Mouse (Mus musculus) neural tube, embryonic 11.5 days (tissue): ENCODE data around the gene Hes7. TPM values are rescaled to one million over a fixed set of nuclear protein-coding genes. Genes with fewer than 3 reads are reported as not detected.

ENCODE experiments used
- ATAC-seq: fragments of 200-750 bp; cut with Nextera tagmentation; 2 replicates; pipeline ENCODE4 v1.8.0; 2017; ENCODE audit warnings: moderate number of reproducible peaks, mild to moderate bottlenecking, moderate TSS enrichment, moderate library complexity; ENCODE audit not compliant: insufficient read depth, low FRiP score, low TSS enrichment
- DNase-seq: peaks from one replicate; pipeline ENCODE4 v3.0.0-alpha.2; 2015; ENCODE audit warnings: low spot score
- H3K27ac ChIP-seq: fragments of 300-500 bp; sonication (generic); 2 replicates; pipeline ENCODE4 v1.5.1; 2014; ENCODE audit warnings: low read depth, mild to moderate bottlenecking, low read length
- H3K27me3 ChIP-seq: fragments of 300-500 bp; sonication (generic); 2 replicates; pipeline ENCODE4 v1.6.1; 2014; ENCODE audit warnings: mild to moderate bottlenecking, low read length, mixed read lengths; ENCODE audit not compliant: control insufficient read depth, insufficient read depth
- H3K36me3 ChIP-seq: fragments of 300-500 bp; sonication (generic); 2 replicates; pipeline ENCODE4 v1.6.1; 2014; ENCODE audit warnings: mild to moderate bottlenecking, low read length, moderate library complexity, mixed read lengths; ENCODE audit not compliant: control insufficient read depth, insufficient read depth
- H3K4me1 ChIP-seq: fragments of 300-500 bp; sonication (generic); 2 replicates; pipeline ENCODE4 v1.6.1; 2014; ENCODE audit warnings: low read length, mixed read lengths; ENCODE audit not compliant: control insufficient read depth, insufficient read depth
- H3K4me2 ChIP-seq: fragments of 300-500 bp; sonication (generic); 2 replicates; pipeline ENCODE4 v1.6.1; 2014; ENCODE audit warnings: low read depth, mild to moderate bottlenecking, moderate library complexity
- H3K4me3 ChIP-seq: fragments of 300-500 bp; sonication (generic); 2 replicates; pipeline ENCODE4 v1.5.1; 2014; ENCODE audit warnings: low read depth, low read length
- H3K9ac ChIP-seq: fragments of 300-500 bp; sonication (generic); 2 replicates; pipeline ENCODE4 v1.6.1; 2014; ENCODE audit warnings: mild to moderate bottlenecking, low read length
- H3K9me3 ChIP-seq: fragments of 300-500 bp; sonication (generic); 2 replicates; pipeline ENCODE4 v1.6.1; 2016; ENCODE audit warnings: low read length; ENCODE audit not compliant: control insufficient read depth
- WGBS: fragments of 180-500 bp; shearing (Covaris S2); extraction: QIAGEN DNeasy Blood & Tissue Kit; methylation state at CpG from one replicate; pipeline ENCODE4 v1.1.7; 2014; 5-methylcytosine and 5-hydroxymethylcytosine counted together
- polyA plus RNA-seq: library from polyadenylated mRNA; unstranded; fragments of >200 nt; fragmentation: Nextera tagmentation; extraction: Ambion mirVana; gene quantifications from 2 replicates; pipeline ENCODE4 v1.2.1, GENCODE M21; 2014

Hes7 gene
- polyA plus RNA-seq, 1 experiment from 2014 or later: 0.33 TPM

DNA sequence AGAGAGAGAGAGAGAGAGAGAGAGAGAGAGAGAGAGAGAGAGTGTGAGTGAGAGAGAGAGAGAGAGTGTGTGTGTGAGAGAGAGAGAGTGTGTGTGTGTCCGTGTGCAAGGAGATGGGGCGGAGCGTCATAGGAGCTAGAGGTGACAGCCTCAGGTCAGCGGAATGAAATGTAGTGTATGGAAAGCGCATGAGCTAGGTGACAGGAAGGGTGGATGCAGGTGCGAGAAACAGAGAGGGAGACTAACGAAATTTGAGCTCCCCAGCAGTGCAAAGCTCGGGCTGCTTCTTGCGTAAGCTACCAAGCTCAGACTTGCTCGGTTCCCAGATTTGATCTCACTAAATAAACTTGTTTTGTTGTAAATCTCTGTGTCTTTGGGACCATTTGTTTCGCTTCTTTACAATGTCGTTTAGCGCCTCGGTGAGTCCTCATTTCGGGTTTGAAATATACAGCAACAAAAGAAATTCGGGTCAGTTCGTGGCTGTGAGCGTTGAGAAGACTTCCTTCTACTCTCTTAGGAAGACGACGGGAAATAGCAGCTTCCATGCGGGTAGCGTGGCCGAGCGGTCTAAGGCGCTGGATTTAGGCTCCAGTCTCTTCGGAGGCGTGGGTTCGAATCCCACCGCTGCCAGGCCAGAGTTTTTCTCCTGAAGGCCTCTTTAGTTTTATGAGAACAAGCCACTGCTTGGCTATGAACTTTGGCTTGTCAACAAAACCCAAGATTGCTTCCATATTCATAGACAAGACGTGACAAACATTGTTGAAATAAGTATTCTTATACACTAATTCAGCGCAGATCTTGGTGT, 3.7 kb downstream of the Hes7 start:
- H3K4me2 ChIP-seq: peak overlapping the region; percentile 90
- no peaks in the 10 kb centered on the region for H3K9me3 ChIP-seq
- H3K27me3 ChIP-seq: peaks cover 15% of the 10 kb centered on the region
- peak overlapping the region; percentile 41; the same call in 1 of the 2 replicates for H3K9ac ChIP-seq
- ATAC-seq: peak; percentile 67
- WGBS: under 1% methylated on average over 31 of the region's 31 CpGs
- peak overlapping the region; percentile 69 for H3K4me3 ChIP-seq
- DNase-seq: peak; percentile 95
- no peak overlapping the region for H3K27ac ChIP-seq
- no peaks in the 10 kb centered on the region for H3K36me3 ChIP-seq
- peaks cover 21% of the 10 kb centered on the region for H3K4me1 ChIP-seq

DNA sequence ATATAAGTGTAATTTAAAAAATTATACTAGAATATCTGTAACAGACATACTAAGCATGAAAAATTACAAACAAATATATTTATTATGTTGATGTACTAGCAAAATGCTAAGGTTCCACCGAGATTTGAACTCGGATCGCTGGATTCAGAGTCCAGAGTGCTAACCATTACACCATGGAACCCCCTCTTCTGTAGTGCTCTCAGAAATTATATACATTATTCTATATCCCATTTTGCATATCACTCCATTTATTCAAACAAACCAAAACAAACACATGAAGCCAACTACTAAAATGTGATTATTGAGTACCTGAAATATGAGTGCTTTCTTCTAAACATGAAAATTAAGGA, 4.3 kb downstream of the Hes7 start:
- under 1% methylated on average over 3 of the region's 3 CpGs for WGBS
- Histone ChIP-seq H3K4me3 (no peak overlapping the region), H3K27me3 (peaks cover 15% of the 10 kb centered on the region), H3K9ac (no peak overlapping the region), H3K4me1 (peaks cover 17% of the 10 kb centered on the region), H3K9me3 (no peaks in the 10 kb centered on the region), H3K4me2 (peak overlapping the region; percentile 90; the same call in 1 of the 2 replicates), H3K27ac (no peak overlapping the region), H3K36me3 (no peaks in the 10 kb centered on the region)
- no peak for DNase-seq
- ATAC-seq: peak; percentile 66

DNA sequence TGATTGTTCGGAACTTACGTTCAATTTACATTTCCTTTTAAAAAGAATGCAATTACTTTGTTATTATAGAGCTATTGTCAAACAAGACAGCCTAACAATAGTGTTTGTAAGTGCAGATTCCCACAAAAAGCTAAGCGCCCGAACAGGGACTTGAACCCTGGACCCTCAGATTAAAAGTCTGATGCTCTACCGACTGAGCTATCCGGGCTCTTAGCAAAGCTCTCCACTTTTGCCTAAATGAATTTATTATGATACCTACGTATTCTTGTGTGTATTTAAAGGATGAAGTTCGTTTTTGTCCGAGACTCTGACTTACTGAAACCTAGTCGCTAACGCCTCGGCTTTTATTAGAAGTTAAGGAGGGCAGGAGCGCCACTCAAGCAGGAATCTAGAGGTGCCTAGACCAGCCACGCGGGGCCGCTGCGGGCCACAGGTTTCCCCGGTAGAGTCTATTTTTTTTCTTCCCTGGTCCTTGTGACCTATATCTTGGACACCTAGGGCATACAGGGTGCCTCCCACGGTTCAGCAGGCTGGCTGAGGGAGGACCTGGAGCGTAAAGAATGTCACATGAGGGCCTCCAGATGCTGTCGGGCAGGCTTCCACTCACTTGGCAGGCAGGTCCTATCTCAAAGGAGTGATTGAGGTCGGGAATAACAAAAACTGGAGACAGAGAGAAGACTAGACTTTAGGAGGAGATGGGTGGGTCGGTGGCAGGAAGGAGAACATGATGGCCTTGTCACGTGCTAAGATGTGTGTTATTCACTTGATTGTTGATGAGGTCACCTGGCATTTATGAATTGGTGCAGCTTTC, 5.0 kb downstream of the Hes7 start:
- WGBS: 0% methylated on average over 24 of the region's 24 CpGs
- Histone ChIP-seq H3K4me3 (peak overlapping the region; percentile 59), H3K27me3 (peaks cover 13% of the 10 kb centered on the region), H3K27ac (peak overlapping the region; percentile 35; the same call in 1 of the 2 replicates), H3K36me3 (no peaks in the 10 kb centered on the region), H3K4me2 (peak overlapping the region; percentile 84), H3K9me3 (no peaks in the 10 kb centered on the region), H3K4me1 (peaks cover 13% of the 10 kb centered on the region), H3K9ac (peak overlapping the region; percentile 53)
- ATAC-seq (peak; percentile 54; the same call in 1 of the 2 replicates), DNase-seq (peak; percentile 82)

- Histone ChIP-seq H3K27ac (peak within 1 kb of the TSS; percentile 35; the same call in 1 of the 2 replicates), H3K4me3 (peak within 1 kb of the TSS; percentile 59), H3K9me3 (no peaks in the 10 kb centered on the region), H3K4me2 (peak within 1 kb of the TSS; percentile 84), H3K9ac (peak within 1 kb of the TSS; percentile 53), H3K27me3 (peaks cover 8% of the 10 kb centered on the region), H3K36me3 (no peaks in the 10 kb centered on the region), H3K4me1 (peaks cover 10% of the 10 kb centered on the region)
- ATAC-seq (no peak), DNase-seq (no peak)
- 4% methylated on average over 3 of the region's 3 CpGs for WGBS
Measured at GRCm38 (mm10) chr11:69125852-69125918, 5.5 kb downstream of the Hes7 start, which contains the start of gene Aloxe3. Gene Aloxe3, plus strand, starts transcription at chr11:69125896.

GRCm38 (mm10) chr11:69125919-69126705, 5.9 kb downstream of the Hes7 start:
- Histone ChIP-seq H3K9ac (peak overlapping the region; percentile 53), H3K27me3 (peaks cover 4% of the 10 kb centered on the region; the same call in 1 of the 2 replicates), H3K9me3 (no peaks in the 10 kb centered on the region), H3K4me2 (peak overlapping the region; percentile 84), H3K27ac (no peak overlapping the region), H3K36me3 (no peaks in the 10 kb centered on the region), H3K4me1 (peaks cover 10% of the 10 kb centered on the region), H3K4me3 (peak overlapping the region; percentile 59)
- WGBS: 11% methylated on average over 20 of the region's 20 CpGs
- DNase-seq (no peak), ATAC-seq (no peak)

- ATAC-seq (no peak), DNase-seq (no peak)
- no peaks in the 10 kb centered on the region for H3K27me3 ChIP-seq
- no peaks in the 10 kb centered on the region for H3K9me3 ChIP-seq
- no peak overlapping the region for H3K9ac ChIP-seq
- H3K27ac ChIP-seq: no peak overlapping the region
- H3K4me2 ChIP-seq: no peak overlapping the region; the same call in 1 of the 2 replicates
- no peak overlapping the region for H3K4me3 ChIP-seq
- no peaks in the 10 kb centered on the region for H3K36me3 ChIP-seq
- 49% methylated on average over 2 of the region's 2 CpGs for WGBS
- peaks cover 8% of the 10 kb centered on the region for H3K4me1 ChIP-seq
Measured at GRCm38 (mm10) chr11:69126706-69127095, 6.5 kb downstream of the Hes7 start.

DNA sequence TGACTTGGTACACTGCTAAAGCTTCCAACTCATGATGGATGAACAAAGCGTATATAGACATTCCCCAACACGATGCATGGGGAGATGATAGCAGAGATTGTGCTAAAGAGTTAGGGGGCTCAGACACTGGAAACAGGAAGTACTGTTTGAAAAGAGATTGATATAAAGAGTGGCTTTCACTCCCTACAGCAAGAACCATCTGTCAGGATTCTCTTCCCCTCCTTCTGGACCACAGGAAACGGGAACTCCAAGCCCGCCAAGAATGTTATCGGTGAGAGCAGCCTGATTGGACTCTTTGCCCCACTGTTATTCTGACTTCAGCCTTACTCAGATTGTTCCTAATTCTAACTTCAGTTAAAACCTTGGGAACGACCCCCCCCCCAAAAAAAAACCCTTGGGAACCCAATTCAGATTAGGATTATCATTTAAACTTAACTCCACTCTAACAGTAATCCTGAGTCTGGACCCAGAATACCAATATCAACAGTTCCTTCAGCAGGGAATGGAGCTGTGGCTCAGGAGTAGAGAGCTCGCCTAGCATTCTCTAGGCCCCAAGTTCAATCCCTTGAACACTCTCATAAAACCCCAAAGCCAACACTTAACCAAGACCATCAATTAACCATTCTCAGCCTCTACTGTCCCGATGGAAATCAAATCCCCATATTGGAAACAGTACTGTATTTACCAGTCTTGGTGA, 8.4 kb downstream of the Hes7 start:
- DNase-seq (no peak), ATAC-seq (no peak)
- H3K9me3 ChIP-seq: no peaks in the 10 kb centered on the region
- no peak overlapping the region for H3K27ac ChIP-seq
- H3K4me1 ChIP-seq: peaks cover 6% of the 10 kb centered on the region; the same call in 1 of the 2 replicates
- H3K4me2 ChIP-seq: no peak overlapping the region
- H3K27me3 ChIP-seq: 0 out of 2 replicates have a peak, but pooled peaks cover 3% of the 10 kb centered on the region
- no peaks in the 10 kb centered on the region for H3K36me3 ChIP-seq
- 79% methylated on average over 8 of the region's 8 CpGs for WGBS
- H3K4me3 ChIP-seq: no peak overlapping the region
- H3K9ac ChIP-seq: no peak overlapping the region

- Histone ChIP-seq H3K27me3 (0 out of 2 replicates have a peak, but pooled peaks cover 3% of the 10 kb centered on the region), H3K4me3 (no peak overlapping the region; the same call in 1 of the 2 replicates), H3K27ac (no peak overlapping the region), H3K4me2 (peak overlapping the region; percentile 51), H3K4me1 (no peaks in the 10 kb centered on the region), H3K36me3 (no peaks in the 10 kb centered on the region), H3K9me3 (no peaks in the 10 kb centered on the region), H3K9ac (no peak overlapping the region)
- WGBS: 14% methylated on average over 5 of the region's 5 CpGs
- DNase-seq (no peak), ATAC-seq (no peak)
Measured at GRCm38 (mm10) chr11:69133566-69133922, 13.3 kb downstream of the Hes7 start.
